Mouse (Mus musculus): Measurements from ENCODE around the gene Rad51d. TPM values are rescaled to one million over a fixed set of nuclear protein-coding genes. Genes with fewer than 3 reads are reported as not detected.
A peak's percentile ranks its signal among the peaks of the same experiment; 100 is the strongest.

Rad51d gene
- polyA plus RNA-seq, 2 experiments, result 3.5 to 6.8 TPM

DNA sequence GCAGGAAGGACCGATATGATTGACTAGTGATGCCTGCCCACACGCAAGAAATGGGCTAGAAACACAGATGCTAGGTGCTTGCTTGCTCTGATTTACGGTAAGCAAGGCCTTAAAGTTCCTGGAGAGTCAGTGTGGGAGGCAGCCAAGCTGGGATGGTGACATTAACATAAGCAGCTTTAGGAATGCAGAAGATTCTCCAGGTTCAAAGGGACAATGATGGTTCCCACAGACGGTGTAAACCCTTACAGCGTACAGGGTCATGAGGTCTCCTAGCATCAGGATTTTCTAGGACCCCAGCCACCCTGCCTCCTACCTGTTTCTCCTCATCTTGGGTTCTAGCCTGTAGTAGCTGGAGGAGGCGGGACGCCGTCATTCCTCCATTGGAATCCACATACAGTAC lies 7.2 kb downstream of the Rad51d start:
- H3K27ac ChIP-seq, result no peak overlapping the region
- H3K4me1 ChIP-seq (replicated peaks; ENCODE audit: control insufficient read depth in 2 of 2, insufficient read depth in 2 of 2, low read length in 1 of 2), result peaks cover 0 to under 1% of the 10 kb centered on the region in 2 experiments; a peak in 1 of 4 replicates
- WGBS (ENCODE audit: insufficient replicate concordance), result 80% methylated on average over 8 of the region's 8 CpGs
- no peaks in the 10 kb centered on the region for H3K27me3 ChIP-seq (ENCODE audit: control insufficient read depth, insufficient read depth, low read length)
- H3K4me2 ChIP-seq (ENCODE audit: low read depth), result no peak overlapping the region
- ATAC-seq (ENCODE audit: insufficient read depth), result no peak
- no peak for DNase-seq (ENCODE audit: low read depth in 3 of 3, low spot score in 3 of 3)
- H3K36me3 ChIP-seq (replicated peaks; ENCODE audit: control insufficient read depth, insufficient read depth, low read depth), result no peaks in the 10 kb centered on the region
- TF ChIP-seq CTCF (IDR thresholded peaks at IDR 0.05; ENCODE audit: low read depth), result no peak
- TF ChIP-seq EP300 (IDR thresholded peaks at IDR 0.05; ENCODE audit: low read depth), result no peak
- no peaks in the 10 kb centered on the region for H3K9me3 ChIP-seq (ENCODE audit: control insufficient read depth, low read length)
- H3K9ac ChIP-seq (replicated peaks), result no peak overlapping the region
- H3K4me3 ChIP-seq (ENCODE audit: insufficient read depth in 1 of 2, low read depth in 2 of 2, low read length in 2 of 2), result no peak overlapping the region

DNA sequence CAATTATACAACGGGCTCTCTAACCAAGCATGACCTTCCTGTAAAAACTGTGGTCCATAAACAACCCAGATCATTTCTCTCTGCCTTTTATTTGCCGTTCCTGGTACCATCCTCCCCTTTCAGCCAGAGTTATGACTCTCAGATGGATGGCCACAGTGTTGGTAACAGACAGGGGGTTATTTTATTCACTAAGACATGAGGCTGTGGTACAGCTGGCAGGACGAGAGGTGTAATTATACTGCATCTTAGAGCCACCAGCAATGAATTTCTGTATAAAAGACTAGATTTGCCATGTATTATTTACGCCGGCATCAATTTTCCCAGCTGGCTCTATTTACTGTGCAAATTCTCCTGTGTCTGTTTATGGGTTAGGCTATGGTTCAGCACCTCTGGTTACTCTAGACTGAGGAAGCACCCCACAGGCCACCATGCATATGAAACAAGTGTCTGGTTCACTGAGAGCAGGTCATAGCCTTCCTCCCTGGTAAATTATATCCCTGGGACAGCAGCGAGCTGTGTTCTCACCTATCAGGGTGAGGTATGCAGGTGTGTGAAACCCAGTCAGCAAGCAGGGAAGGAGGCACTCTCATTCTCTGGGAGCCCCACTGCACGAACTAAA lies 12.6 kb downstream of the Rad51d start:
- ATAC-seq (ENCODE audit: insufficient read depth), result no peak
- Histone ChIP-seq H3K27me3 (ENCODE audit: control insufficient read depth, insufficient read depth, low read length) (no peaks in the 10 kb centered on the region), H3K4me3 (ENCODE audit: insufficient read depth in 1 of 2, low read depth in 2 of 2, low read length in 2 of 2) (no peak overlapping the region), H3K4me2 (ENCODE audit: low read depth) (no peak overlapping the region), H3K36me3 (replicated peaks; ENCODE audit: control insufficient read depth, insufficient read depth, low read depth) (no peaks in the 10 kb centered on the region), H3K27ac (no peak overlapping the region), H3K9me3 (ENCODE audit: control insufficient read depth, low read length) (no peaks in the 10 kb centered on the region), H3K9ac (replicated peaks) (no peak overlapping the region), H3K4me1 (replicated peaks; ENCODE audit: control insufficient read depth in 2 of 2, insufficient read depth in 2 of 2, low read length in 1 of 2) (peaks cover 0 to 6% of the 10 kb centered on the region in 2 experiments; a peak in 2 of 4 replicates)
- no peak for DNase-seq (ENCODE audit: low read depth in 3 of 3, low spot score in 3 of 3)
- 74% methylated on average over 7 of the region's 7 CpGs for WGBS (ENCODE audit: insufficient replicate concordance)
- TF ChIP-seq EP300 (IDR thresholded peaks at IDR 0.05; ENCODE audit: low read depth) (no peak), CTCF (IDR thresholded peaks at IDR 0.05; ENCODE audit: low read depth) (no peak)

DNA sequence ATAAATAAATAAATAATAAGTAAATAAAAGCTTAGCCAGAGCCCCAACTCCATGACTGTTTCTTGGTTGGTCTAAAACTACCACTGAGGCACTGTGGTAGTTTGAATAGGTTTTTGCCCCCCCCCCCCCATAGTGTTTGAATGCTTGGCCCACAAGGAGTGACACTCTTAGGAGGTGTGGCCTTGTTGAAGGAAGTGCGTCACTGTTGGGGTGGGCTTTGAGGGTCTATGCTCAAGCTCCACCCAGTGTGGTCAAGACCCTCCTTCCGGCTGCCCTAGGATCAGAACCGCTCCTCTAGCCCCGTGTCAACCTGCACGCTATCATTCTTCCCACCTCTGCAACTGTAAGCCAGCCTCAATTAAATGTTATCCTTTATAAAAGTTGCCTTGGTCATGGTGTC lies 14.8 kb downstream of the Rad51d start:
- H3K9ac ChIP-seq (replicated peaks), result no peak overlapping the region
- no peak overlapping the region for H3K27ac ChIP-seq
- no peak overlapping the region for H3K4me3 ChIP-seq (ENCODE audit: insufficient read depth in 1 of 2, low read depth in 2 of 2, low read length in 2 of 2)
- DNase-seq (ENCODE audit: low read depth in 3 of 3, low spot score in 3 of 3), result no peak
- no peaks in the 10 kb centered on the region for H3K36me3 ChIP-seq (replicated peaks; ENCODE audit: control insufficient read depth, insufficient read depth, low read depth)
- no peaks in the 10 kb centered on the region for H3K9me3 ChIP-seq (ENCODE audit: control insufficient read depth, low read length)
- no peaks in the 10 kb centered on the region for H3K27me3 ChIP-seq (ENCODE audit: control insufficient read depth, insufficient read depth, low read length)
- TF ChIP-seq CTCF (IDR thresholded peaks at IDR 0.05; ENCODE audit: low read depth) (no peak), EP300 (IDR thresholded peaks at IDR 0.05; ENCODE audit: low read depth) (no peak)
- H3K4me1 ChIP-seq (replicated peaks; ENCODE audit: control insufficient read depth in 2 of 2, insufficient read depth in 2 of 2, low read length in 1 of 2), result peaks cover 0 to 8% of the 10 kb centered on the region in 2 experiments; a peak in 2 of 4 replicates
- no peak for ATAC-seq (ENCODE audit: insufficient read depth)
- WGBS (ENCODE audit: insufficient replicate concordance), result 79% methylated on average over 5 of the region's 5 CpGs
- H3K4me2 ChIP-seq (ENCODE audit: low read depth), result no peak overlapping the region

DNA sequence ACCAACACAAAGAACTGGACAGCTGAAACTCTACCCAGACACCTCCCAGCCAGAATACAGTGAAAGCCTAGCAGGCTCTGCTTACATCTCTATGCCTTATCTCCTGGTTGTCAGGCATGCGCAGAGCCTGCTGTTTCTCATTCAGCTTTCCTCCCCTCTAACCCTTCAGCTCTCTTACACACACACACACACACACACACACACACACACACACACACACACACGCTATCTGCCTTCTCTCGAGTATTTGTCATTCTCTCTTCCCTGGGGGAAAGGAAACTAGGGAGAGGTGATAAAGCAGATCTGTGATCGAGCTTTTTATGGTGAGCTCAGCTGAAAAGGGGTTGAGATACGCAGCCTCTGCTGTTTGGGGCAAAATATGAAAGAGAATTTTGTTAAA lies 15.5 kb downstream of the Rad51d start:
- no peak overlapping the region for H3K4me3 ChIP-seq (ENCODE audit: insufficient read depth in 1 of 2, low read depth in 2 of 2, low read length in 2 of 2)
- 12% methylated on average over 5 of the region's 5 CpGs for WGBS (ENCODE audit: insufficient replicate concordance)
- TF ChIP-seq CTCF (IDR thresholded peaks at IDR 0.05; ENCODE audit: low read depth) (no peak), EP300 (IDR thresholded peaks at IDR 0.05; ENCODE audit: low read depth) (peak; percentile 11; the same call in 1 of the 2 replicates)
- peak overlapping the region; percentile 50; the same call in 1 of the 2 replicates for H3K27ac ChIP-seq
- H3K36me3 ChIP-seq (replicated peaks; ENCODE audit: control insufficient read depth, insufficient read depth, low read depth), result no peaks in the 10 kb centered on the region
- DNase-seq (ENCODE audit: low read depth in 3 of 3, low spot score in 3 of 3) (peak in 1 of 3 experiments; percentile 33), ATAC-seq (ENCODE audit: insufficient read depth) (no peak)
- H3K9me3 ChIP-seq (ENCODE audit: control insufficient read depth, low read length), result no peaks in the 10 kb centered on the region
- H3K27me3 ChIP-seq (ENCODE audit: control insufficient read depth, insufficient read depth, low read length), result no peaks in the 10 kb centered on the region
- peak overlapping the region; percentile 40 for H3K4me2 ChIP-seq (ENCODE audit: low read depth)
- H3K4me1 ChIP-seq (replicated peaks; ENCODE audit: control insufficient read depth in 2 of 2, insufficient read depth in 2 of 2, low read length in 1 of 2), result peaks cover 0 to 8% of the 10 kb centered on the region in 2 experiments; a peak in 2 of 4 replicates
- H3K9ac ChIP-seq (replicated peaks), result peak overlapping the region; percentile 40; the same call in 1 of the 2 replicates

GRCm38 (mm10) chr11:82871031-82871446 lies 19.4 kb downstream of the Rad51d start, which contains the start of gene Rffl:
Gene Rffl, minus strand, starts transcription at chr11:82871210.
- H3K36me3 ChIP-seq (replicated peaks; ENCODE audit: control insufficient read depth, insufficient read depth, low read depth), result no peaks in the 10 kb centered on the region
- H3K27me3 ChIP-seq (ENCODE audit: control insufficient read depth, insufficient read depth, low read length), result no peaks in the 10 kb centered on the region
- H3K27ac ChIP-seq, result peak within 1 kb of the TSS; percentile 90
- peak within 1 kb of the TSS; percentile 96 for H3K9ac ChIP-seq (replicated peaks)
- H3K4me3 ChIP-seq (ENCODE audit: insufficient read depth in 1 of 2, low read depth in 2 of 2, low read length in 2 of 2), result peak within 1 kb of the TSS; percentile 84 to 87
- peak within 1 kb of the TSS; percentile 80 for H3K4me2 ChIP-seq (ENCODE audit: low read depth)
- peaks cover 32 to 38% of the 10 kb centered on the region in 2 experiments for H3K4me1 ChIP-seq (replicated peaks; ENCODE audit: control insufficient read depth in 2 of 2, insufficient read depth in 2 of 2, low read length in 1 of 2)
- ATAC-seq (ENCODE audit: insufficient read depth) (peak; percentile 84), DNase-seq (ENCODE audit: low read depth in 3 of 3, low spot score in 3 of 3) (peak; percentile 87 to 89 (median 89))
- WGBS (ENCODE audit: insufficient replicate concordance), result under 1% methylated on average over 43 of the region's 43 CpGs
- TF ChIP-seq EP300 (IDR thresholded peaks at IDR 0.05; ENCODE audit: low read depth) (0 out of 2 replicates have a peak, but pooled peaks have one; percentile 26), CTCF (IDR thresholded peaks at IDR 0.05; ENCODE audit: low read depth) (peak; percentile 93)
- H3K9me3 ChIP-seq (ENCODE audit: control insufficient read depth, low read length), result no peaks in the 10 kb centered on the region

All from liver, embryonic 14.5 days (tissue).